Comparison of ENCODE assay signal across 20 mouse cellular contexts in genomic region chr16:17078101-17078500, GRCm38 (mm10). TPM values are rescaled to one million over a fixed set of nuclear protein-coding genes. Genes with fewer than 3 reads are reported as not detected.
A peak's percentile ranks its signal among the peaks of the same experiment; 100 is the strongest.
DNase-seq lines count a peak whose midpoint lies in the region; ATAC-seq and TF ChIP-seq lines count a peak whose summit lies in the region.
"Had no signal": no experiment of that assay in that cellular context is flagged by ENCODE, and none has a peak within 500 bp of the region (broad histone marks: within the 10 kb centered on the region; RNA-seq: fewer than 3 reads in every experiment).

No protein-coding gene starts in this region.

- in situ Hi-C loops in ES-E14 (cut with MboI; ENCODE audit: low sequenced_read_pairs in 2 of 2, unreplicated experiment in 2 of 2) = no loop called here

- 58% methylated on average over 7 of the region's 7 CpGs for WGBS in forebrain, embryonic 13.5 days
- 86% methylated on average over 7 of the region's 7 CpGs for WGBS in forebrain, embryonic 12.5 days
- WGBS in limb, embryonic 14.5 days = 58% methylated on average over 7 of the region's 7 CpGs

- no peaks in the 10 kb centered on the region for H3K27me3 ChIP-seq in forebrain, embryonic 13.5 days
- no peaks in the 10 kb centered on the region for H3K27me3 ChIP-seq in forebrain, embryonic 12.5 days
- no peaks in the 10 kb centered on the region for H3K27me3 ChIP-seq in limb, embryonic 14.5 days (ENCODE audit: control insufficient read depth, insufficient read depth, low read length)
- H3K27me3 ChIP-seq: hindbrain, embryonic 13.5 days; midbrain, embryonic 15.5 days; Patski had no signal

- TF ChIP-seq POLR2A in limb, embryonic 14.5 days (IDR thresholded peaks at IDR 0.05; ENCODE audit: borderline replicate concordance, extremely low read depth, insufficient read depth, insufficient read length) = no peak

- peaks cover 4% of the 10 kb centered on the region; the same call in 1 of the 2 replicates for H3K9me3 ChIP-seq in forebrain, embryonic 13.5 days (replicated peaks)
- no peaks in the 10 kb centered on the region for H3K9me3 ChIP-seq in forebrain, embryonic 12.5 days
- no peaks in the 10 kb centered on the region for H3K9me3 ChIP-seq in ES-E14 (ENCODE audit: control insufficient read depth, insufficient read depth, low read depth, low read length)
- peaks cover 3% of the 10 kb centered on the region; the same call in 1 of the 2 replicates for H3K9me3 ChIP-seq in limb, embryonic 14.5 days (ENCODE audit: control insufficient read depth, low read length)
- H3K9me3 ChIP-seq: heart, embryonic 10.5 days; hindbrain, embryonic 13.5 days; midbrain, embryonic 15.5 days had no signal

- peaks cover 27% of the 10 kb centered on the region for H3K4me1 ChIP-seq in forebrain, embryonic 13.5 days
- peaks cover 7% of the 10 kb centered on the region; the same call in 1 of the 2 replicates for H3K4me1 ChIP-seq in forebrain, embryonic 12.5 days
- H3K4me1 ChIP-seq in ES-E14 (ENCODE audit: control insufficient read depth in 2 of 2, insufficient read depth in 2 of 2, low read length in 2 of 2, poor library complexity in 1 of 2) = peaks cover 0 to 2% of the 10 kb centered on the region in 2 experiments; a peak in 1 of 4 replicates
- no peaks in the 10 kb centered on the region for H3K4me1 ChIP-seq in limb, embryonic 14.5 days (ENCODE audit: control insufficient read depth, insufficient read depth, low read length)
- H3K4me1 ChIP-seq: heart, embryonic 10.5 days; midbrain, embryonic 15.5 days had no signal

- no peak overlapping the region for H3K9ac ChIP-seq in forebrain, embryonic 13.5 days
- no peak overlapping the region for H3K9ac ChIP-seq in forebrain, embryonic 12.5 days
- no peak overlapping the region for H3K9ac ChIP-seq in ES-E14 (ENCODE audit: insufficient read depth, low read depth, low read length, poor library complexity, severe bottlenecking)
- no peak overlapping the region for H3K9ac ChIP-seq in limb, embryonic 14.5 days (ENCODE audit: low read depth, low read length, severe bottlenecking)
- H3K9ac ChIP-seq: hindbrain, embryonic 13.5 days; liver, embryonic 14.5 days; midbrain, embryonic 15.5 days had no signal

- H3K4me2 ChIP-seq in forebrain, embryonic 13.5 days = no peak overlapping the region
- no peak overlapping the region for H3K4me2 ChIP-seq in forebrain, embryonic 12.5 days
- no peak overlapping the region for H3K4me2 ChIP-seq in limb, embryonic 14.5 days (replicated peaks; ENCODE audit: low read depth, low read length, severe bottlenecking)
- H3K4me2 ChIP-seq: hindbrain, embryonic 13.5 days; midbrain, embryonic 15.5 days had no signal

- peaks cover 94% of the 10 kb centered on the region for H3K36me3 ChIP-seq in forebrain, embryonic 13.5 days (ENCODE audit: poor library complexity, severe bottlenecking)
- H3K36me3 ChIP-seq in forebrain, embryonic 12.5 days (replicated peaks) = peaks cover 88% of the 10 kb centered on the region
- H3K36me3 ChIP-seq in ES-E14 (ENCODE audit: control insufficient read depth, insufficient read depth, low read length, poor library complexity, severe bottlenecking) = peaks cover 9% of the 10 kb centered on the region; the same call in 1 of the 2 replicates
- H3K36me3 ChIP-seq in limb, embryonic 14.5 days (ENCODE audit: control insufficient read depth, insufficient read depth, low read length) = peaks cover 44% of the 10 kb centered on the region

- no peak overlapping the region for H3K4me3 ChIP-seq in forebrain, embryonic 13.5 days
- no peak overlapping the region for H3K4me3 ChIP-seq in forebrain, embryonic 12.5 days (replicated peaks)
- no peak overlapping the region for H3K4me3 ChIP-seq in ES-E14 (ENCODE audit: insufficient read depth in 1 of 2, low read depth in 1 of 2, low read length in 2 of 2, poor library complexity in 1 of 2, severe bottlenecking in 1 of 2)
- no peak overlapping the region for H3K4me3 ChIP-seq in limb, embryonic 14.5 days (replicated peaks; ENCODE audit: low read length)
- H3K4me3 ChIP-seq: erythroblast, embryonic 14.5 days; heart, embryonic 10.5 days; hindbrain, embryonic 13.5 days; midbrain, embryonic 15.5 days had no signal

- H3K27ac ChIP-seq in forebrain, embryonic 13.5 days = no peak overlapping the region; the same call in 1 of the 2 replicates
- no peak overlapping the region for H3K27ac ChIP-seq in forebrain, embryonic 12.5 days
- H3K27ac ChIP-seq in ES-E14 (ENCODE audit: insufficient read depth, low read depth, low read length, poor library complexity, severe bottlenecking) = no peak overlapping the region
- H3K27ac ChIP-seq in limb, embryonic 14.5 days (replicated peaks; ENCODE audit: low read depth, low read length) = no peak overlapping the region
- H3K27ac ChIP-seq: heart, embryonic 10.5 days; hindbrain, embryonic 13.5 days; kidney, postnatal 0 days; liver, embryonic 14.5 days; midbrain, embryonic 15.5 days had no signal

- ATAC-seq in forebrain, embryonic 13.5 days = peak; percentile 59
- no peak for ATAC-seq in forebrain, embryonic 12.5 days (ENCODE audit: low FRiP score)
- peak; percentile 34; the same call in 1 of the 2 replicates for ATAC-seq in limb, embryonic 14.5 days (ENCODE audit: low FRiP score, low read depth)
- ATAC-seq: activated CD4-positive, CD25-positive, alpha-beta regulatory T cell, adult 4 months; intestine, embryonic 16.5 days; midbrain, embryonic 15.5 days; Patski had no signal

- peak; percentile 46 for DNase-seq in layer of hippocampus, adult 9-11 months
- no peak for DNase-seq in layer of hippocampus, adult 11-12 months (ENCODE audit: low spot score)
- no peak for DNase-seq in ES-E14 (ENCODE audit: low read depth, low spot score)
- no peak for DNase-seq in limb, embryonic 14.5 days (ENCODE audit: low spot score)
- DNase-seq in embryo, embryonic 11 days = no peak
- DNase-seq: cerebellum, adult 11 months; cerebellum, postnatal 25 days; gastrocnemius, postnatal 36 days; thymus, postnatal 36 days had no signal

TF ChIP-seq in ES-E14, 5 proteins besides CTCF, POLR2A, EP300 and RAD21:
- TF ChIP-seq CHD2 (IDR thresholded peaks at IDR 0.05; ENCODE audit: low read depth, low read length) (no peak), ZNF384 (IDR thresholded peaks at IDR 0.05; ENCODE audit: low read depth, low read length) (peak; percentile 50; the same call in 1 of the 2 replicates), ZC3H11A (IDR thresholded peaks at IDR 0.05; ENCODE audit: borderline replicate concordance, low read depth, low read length) (no peak)

RNA-seq across cellular contexts. Expression of gene Ypel1, which starts 8.6 kb away (rescaled TPM):
- polyA plus RNA-seq in forebrain, embryonic 13.5 days (2015; fragmentation: Nextera tagmentation; extraction: Ambion mirVana) = 145 and 151 TPM in 2 replicates
- 119 and 121 TPM in 2 replicates for polyA plus RNA-seq in forebrain, embryonic 12.5 days (2016; fragmentation: Nextera tagmentation; extraction: Ambion mirVana)
- 5.9 and 10.5 TPM in 2 replicates for total RNA-seq in ES-E14 (2012; rRNA removed)
- 20.3 and 20.7 TPM in 2 replicates for polyA plus RNA-seq in limb, embryonic 14.5 days (2012; rRNA removed)
- polyA plus RNA-seq in limb, embryonic 14.5 days (2014; fragmentation: Nextera tagmentation; extraction: Ambion mirVana) = 36.9 and 42.9 TPM in 2 replicates

RNA-seq across cellular contexts. Expression of gene Ppil2, which starts 33.0 kb away (rescaled TPM):
- polyA plus RNA-seq in forebrain, embryonic 13.5 days (2015; fragmentation: Nextera tagmentation; extraction: Ambion mirVana) = 153 and 165 TPM in 2 replicates
- polyA plus RNA-seq in forebrain, embryonic 12.5 days (2016; fragmentation: Nextera tagmentation; extraction: Ambion mirVana) = 149 and 160 TPM in 2 replicates
- 73.2 and 86.7 TPM in 2 replicates for total RNA-seq in ES-E14 (2012; rRNA removed)
- polyA plus RNA-seq in limb, embryonic 14.5 days (2012; rRNA removed) = 126 and 131 TPM in 2 replicates
- 116 and 133 TPM in 2 replicates for polyA plus RNA-seq in limb, embryonic 14.5 days (2014; fragmentation: Nextera tagmentation; extraction: Ambion mirVana)

RNA-seq across cellular contexts. Expression of gene 2610318N02Rik, which starts 46.9 kb away (rescaled TPM):
- polyA plus RNA-seq in forebrain, embryonic 13.5 days (2015; fragmentation: Nextera tagmentation; extraction: Ambion mirVana) = 64.8 and 67.9 TPM in 2 replicates
- 79.2 and 79.9 TPM in 2 replicates for polyA plus RNA-seq in forebrain, embryonic 12.5 days (2016; fragmentation: Nextera tagmentation; extraction: Ambion mirVana)
- total RNA-seq in ES-E14 (2012; rRNA removed) = 47.7 and 74.0 TPM in 2 replicates
- polyA plus RNA-seq in limb, embryonic 14.5 days (2012; rRNA removed) = 52.6 and 70.6 TPM in 2 replicates
- polyA plus RNA-seq in limb, embryonic 14.5 days (2014; fragmentation: Nextera tagmentation; extraction: Ambion mirVana) = 26.3 and 26.4 TPM in 2 replicates

RNA-seq across cellular contexts. Expression of gene Sdf2l1, which starts 54.1 kb away (rescaled TPM):
- polyA plus RNA-seq in forebrain, embryonic 13.5 days (2015; fragmentation: Nextera tagmentation; extraction: Ambion mirVana) = 54.6 and 57.5 TPM in 2 replicates
- 63.8 and 66.3 TPM in 2 replicates for polyA plus RNA-seq in forebrain, embryonic 12.5 days (2016; fragmentation: Nextera tagmentation; extraction: Ambion mirVana)
- total RNA-seq in ES-E14 (2012; rRNA removed) = 112 and 168 TPM in 2 replicates
- polyA plus RNA-seq in limb, embryonic 14.5 days (2012; rRNA removed) = 34.8 and 35.8 TPM in 2 replicates
- polyA plus RNA-seq in limb, embryonic 14.5 days (2014; fragmentation: Nextera tagmentation; extraction: Ambion mirVana) = 32.2 and 38.8 TPM in 2 replicates
